Mouse (Mus musculus) kidney, adult 2 months (tissue): ENCODE data around the gene Adamts8.

Experiments
- CTCF ChIP-seq: fragments of 200-500 bp; conservative IDR thresholded peaks from 2 replicates; pipeline ENCODE4 v1.5.1; 2011; ENCODE audit warnings: low read depth, mild to moderate bottlenecking, control low read depth, low read length, moderate library complexity, mixed read lengths; ENCODE audit not compliant: insufficient read depth, insufficient read length
- POLR2A ChIP-seq: fragments of 200-500 bp; IDR thresholded peaks from one replicate; pipeline ENCODE4 v1.6.1; 2011; ENCODE audit warnings: low read depth, low read length, control low read depth

- TF ChIP-seq POLR2A = no peak
- no peak for TF ChIP-seq CTCF
These were observed 10.0 kb upstream of the Adamts8 start for GRCm38 (mm10) chr9:30932346-30932745.
